Mouse (Mus musculus) hindbrain, embryonic 16.5 days (tissue): ENCODE measurements at regions not wholly inside any gene's neighbourhood (a gene's known extent, or its start where the extent isn't known, plus 50 kb on each side); places are given as distances from the start of the nearest gene placed in this dataset.
"Not testable (repeated sequence)": the region's sequence is repeated elsewhere in the genome, so short reads cannot be mapped to it uniquely, and the experiment has no call there.

ENCODE experiments used
- ATAC-seq: fragments of 200-750 bp; cut with Nextera tagmentation; 2 replicates; pipeline ENCODE4 v1.8.0; 2017; ENCODE audit warnings: moderate TSS enrichment, moderate library complexity
- H3K27ac ChIP-seq: fragments of 300-500 bp; sonication (generic); 2 replicates; pipeline ENCODE4 v1.5.1; 2014; ENCODE audit warnings: low read depth, mild to moderate bottlenecking, control low read depth, low read length, moderate library complexity
- H3K27me3 ChIP-seq: fragments of 300-500 bp; sonication (generic); replicated peaks from 2 replicates; pipeline ENCODE4 v1.6.1; 2014; ENCODE audit warnings: low read length; ENCODE audit not compliant: control insufficient read depth, insufficient read depth
- H3K36me3 ChIP-seq: fragments of 300-500 bp; sonication (generic); 2 replicates; pipeline ENCODE4 v1.6.1; 2014; ENCODE audit warnings: mild to moderate bottlenecking, low read length, moderate library complexity, mixed read lengths; ENCODE audit not compliant: control insufficient read depth, insufficient read depth
- H3K4me1 ChIP-seq: fragments of 300-500 bp; sonication (generic); 2 replicates; pipeline ENCODE4 v1.6.1; 2014; ENCODE audit warnings: low read depth, low read length; ENCODE audit not compliant: control insufficient read depth, insufficient read depth
- H3K4me2 ChIP-seq: fragments of 300-500 bp; sonication (generic); 2 replicates; pipeline ENCODE4 v1.6.1; 2014; ENCODE audit warnings: mild to moderate bottlenecking, low read length, control low read depth, moderate library complexity
- H3K4me3 ChIP-seq: fragments of 300-500 bp; sonication (generic); 2 replicates; pipeline ENCODE4 v1.5.1; 2014; ENCODE audit warnings: mild to moderate bottlenecking, low read length, control low read depth, moderate library complexity
- H3K9ac ChIP-seq: fragments of 300-500 bp; sonication (generic); 2 replicates; pipeline ENCODE4 v1.6.1; 2014; ENCODE audit warnings: low read depth, mild to moderate bottlenecking, control low read depth, low read length, moderate library complexity
- H3K9me3 ChIP-seq: fragments of 300-500 bp; sonication (generic); 2 replicates; pipeline ENCODE4 v1.6.1; 2014; ENCODE audit warnings: mild to moderate bottlenecking, low read length, moderate library complexity; ENCODE audit not compliant: control insufficient read depth
- WGBS: fragments of 180-500 bp; shearing (Covaris S2); extraction: QIAGEN DNeasy Blood & Tissue Kit; methylation state at CpG from one replicate; pipeline ENCODE4 v1.1.7; 2014; 5-methylcytosine and 5-hydroxymethylcytosine counted together

GRCm38 (mm10) chr13:5634960-5635359 is 226.3 kb upstream of the Klf6 start:
- Histone ChIP-seq H3K4me3 (no peak overlapping the region), H3K4me1 (no peaks in the 10 kb centered on the region), H3K9ac (no peak overlapping the region), H3K27me3 (no peaks in the 10 kb centered on the region), H3K4me2 (no peak overlapping the region), H3K9me3 (no peaks in the 10 kb centered on the region), H3K27ac (no peak overlapping the region), H3K36me3 (no peaks in the 10 kb centered on the region)
- no peak for ATAC-seq
- 85% methylated on average over 2 of the region's 2 CpGs for WGBS

- H3K4me3 ChIP-seq: no peak overlapping the region
- H3K9me3 ChIP-seq: no peaks in the 10 kb centered on the region
- H3K27ac ChIP-seq: no peak overlapping the region
- peak; percentile 54 for ATAC-seq
- WGBS: 72% methylated on average over 7 of the region's 7 CpGs
- no peaks in the 10 kb centered on the region for H3K36me3 ChIP-seq
- H3K4me2 ChIP-seq: no peak overlapping the region
- no peaks in the 10 kb centered on the region for H3K4me1 ChIP-seq
- H3K9ac ChIP-seq: no peak overlapping the region
- no peaks in the 10 kb centered on the region for H3K27me3 ChIP-seq
These were observed 219.4 kb upstream of the Klf6 start for GRCm38 (mm10) chr13:5641743-5642510.

DNA sequence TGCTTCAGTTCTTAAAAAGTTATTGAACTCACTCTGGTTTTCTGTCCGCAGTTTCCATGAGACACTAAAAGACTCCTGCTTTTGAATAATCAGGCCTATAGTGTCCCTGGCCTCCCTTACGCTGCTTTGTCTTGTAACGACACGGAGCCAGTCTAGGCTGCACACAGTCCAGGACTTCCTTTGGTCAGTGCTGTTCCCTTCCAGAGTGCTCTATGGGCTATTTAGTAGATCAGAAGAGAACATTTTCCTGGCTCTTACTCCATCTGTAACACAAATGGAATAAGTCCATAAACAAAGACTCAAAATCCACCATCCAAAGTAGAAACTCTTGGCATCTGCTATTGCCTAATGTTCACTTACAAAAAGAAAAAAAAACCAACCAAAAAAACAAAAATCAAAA is 213.0 kb upstream of the Klf6 start:
- WGBS: 77% methylated on average over 4 of the region's 4 CpGs
- H3K9ac ChIP-seq: no peak overlapping the region
- H3K9me3 ChIP-seq: no peaks in the 10 kb centered on the region
- H3K4me2 ChIP-seq: no peak overlapping the region
- H3K27ac ChIP-seq: no peak overlapping the region
- no peak for ATAC-seq
- no peaks in the 10 kb centered on the region for H3K36me3 ChIP-seq
- H3K27me3 ChIP-seq: no peaks in the 10 kb centered on the region
- H3K4me3 ChIP-seq: no peak overlapping the region
- no peaks in the 10 kb centered on the region for H3K4me1 ChIP-seq

GRCm38 (mm10) chr13:5657556-5657955 is 203.7 kb upstream of the Klf6 start:
- no peaks in the 10 kb centered on the region for H3K27me3 ChIP-seq
- ATAC-seq: no peak
- H3K36me3 ChIP-seq: no peaks in the 10 kb centered on the region
- H3K9me3 ChIP-seq: no peaks in the 10 kb centered on the region
- no peak overlapping the region for H3K4me3 ChIP-seq
- no peak overlapping the region for H3K27ac ChIP-seq
- 44% methylated on average over 5 of the region's 5 CpGs for WGBS
- no peaks in the 10 kb centered on the region for H3K4me1 ChIP-seq
- H3K9ac ChIP-seq: no peak overlapping the region
- H3K4me2 ChIP-seq: no peak overlapping the region

DNA sequence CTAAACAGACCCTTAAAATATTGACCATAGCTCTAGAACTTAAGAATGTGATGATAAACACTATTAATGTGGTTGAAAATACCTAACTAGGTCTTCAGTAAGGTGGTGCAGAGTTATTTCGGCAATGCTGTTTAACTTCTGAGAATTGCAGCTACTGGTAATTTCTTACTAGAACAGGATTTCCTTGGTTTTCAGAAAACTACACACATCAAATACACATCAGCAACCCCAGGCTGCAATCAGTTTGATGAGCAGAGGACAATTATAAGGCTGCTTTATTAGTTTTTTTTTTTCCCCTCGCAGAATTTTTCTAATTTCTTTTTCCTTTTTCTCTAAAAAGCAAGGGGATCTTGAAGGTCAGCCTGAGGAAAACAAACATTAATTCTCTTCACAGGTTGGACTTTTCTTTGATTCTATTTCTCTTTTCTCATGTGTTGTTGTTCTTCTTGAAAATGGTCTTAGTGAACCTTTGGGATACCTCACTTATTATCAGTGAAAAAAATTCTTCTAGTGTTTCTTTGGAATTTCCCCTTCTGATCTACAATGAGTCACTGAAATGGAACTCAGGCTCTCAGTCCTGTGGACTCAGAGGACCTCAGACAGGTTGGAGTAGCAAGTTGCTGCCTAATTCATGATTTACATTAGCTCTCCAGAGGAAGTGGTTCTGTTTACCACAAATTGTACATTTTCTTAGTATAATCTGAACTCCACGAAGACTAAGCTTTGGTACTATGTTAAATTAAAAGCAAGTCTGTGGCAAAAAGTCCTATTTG is 194.9 kb upstream of the Klf6 start:
- Histone ChIP-seq H3K9me3 (no peaks in the 10 kb centered on the region), H3K36me3 (no peaks in the 10 kb centered on the region), H3K9ac (no peak overlapping the region), H3K27ac (no peak overlapping the region), H3K27me3 (no peaks in the 10 kb centered on the region), H3K4me2 (no peak overlapping the region), H3K4me3 (no peak overlapping the region), H3K4me1 (no peaks in the 10 kb centered on the region)
- 84% methylated on average over 3 of the region's 3 CpGs for WGBS
- no peak for ATAC-seq

GRCm38 (mm10) chr13:5675668-5676067 is 185.6 kb upstream of the Klf6 start:
- Histone ChIP-seq H3K27me3 (no peaks in the 10 kb centered on the region), H3K4me1 (no peaks in the 10 kb centered on the region), H3K9ac (no peak overlapping the region), H3K4me3 (no peak overlapping the region), H3K36me3 (no peaks in the 10 kb centered on the region), H3K9me3 (no peaks in the 10 kb centered on the region), H3K4me2 (no peak overlapping the region), H3K27ac (no peak overlapping the region)
- peak; percentile 65 for ATAC-seq
- 27% methylated on average over 1 of the region's 1 CpGs for WGBS

GRCm38 (mm10) chr13:5690124-5690523 is 171.2 kb upstream of the Klf6 start:
- Histone ChIP-seq H3K4me3 (no peak overlapping the region), H3K27ac (no peak overlapping the region), H3K27me3 (no peaks in the 10 kb centered on the region), H3K9me3 (peaks cover 10% of the 10 kb centered on the region), H3K4me2 (no peak overlapping the region), H3K9ac (no peak overlapping the region), H3K4me1 (no peaks in the 10 kb centered on the region), H3K36me3 (no peaks in the 10 kb centered on the region)
- no peak for ATAC-seq
- 81% methylated on average over 4 of the region's 4 CpGs for WGBS

DNA sequence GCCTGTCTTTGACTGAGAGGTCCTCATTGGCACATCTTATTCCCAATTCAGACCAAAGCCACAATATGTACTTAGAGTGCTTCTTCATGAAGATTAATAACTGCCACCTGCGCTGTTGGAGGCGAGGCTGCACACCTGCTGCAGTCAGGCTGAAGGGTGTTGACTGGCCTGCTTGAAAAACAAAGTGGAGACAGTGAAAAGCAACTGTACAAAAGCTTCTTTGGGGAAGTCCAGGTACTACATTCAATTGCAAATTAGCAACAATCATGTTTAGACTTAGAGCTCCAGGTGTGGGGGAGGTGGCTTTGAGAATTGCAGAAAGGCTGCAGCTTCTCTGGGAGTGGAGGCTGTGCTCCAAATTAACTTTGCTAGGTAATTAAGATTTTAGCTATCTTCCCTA is 170.6 kb upstream of the Klf6 start:
- not testable (repeated sequence) for H3K27me3 ChIP-seq, H3K36me3 ChIP-seq, H3K9me3 ChIP-seq, H3K9ac ChIP-seq, H3K4me2 ChIP-seq, H3K27ac ChIP-seq, H3K4me3 ChIP-seq, ATAC-seq, H3K4me1 ChIP-seq
- 76% methylated on average over 2 of the region's 2 CpGs for WGBS

DNA sequence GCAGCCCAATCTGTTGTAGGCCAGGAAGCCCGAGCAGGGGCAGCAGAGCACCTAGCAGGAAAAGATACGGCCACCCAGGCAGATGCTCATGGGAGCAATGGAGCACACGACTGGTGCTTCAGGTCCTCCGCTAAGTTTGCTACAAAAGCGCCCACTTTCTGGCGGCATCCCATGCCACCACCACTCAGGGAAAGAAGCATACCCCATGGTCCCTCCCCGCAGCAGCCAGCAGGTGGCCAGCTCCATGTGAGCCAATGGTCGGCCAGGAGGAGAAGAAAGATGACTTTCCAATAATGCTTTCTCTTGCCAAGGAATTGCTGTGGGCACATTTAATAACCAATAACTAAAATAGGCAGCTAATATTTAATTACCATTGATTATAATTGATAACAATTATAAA is 166.7 kb upstream of the Klf6 start:
- WGBS: 88% methylated on average over 8 of the region's 8 CpGs
- Histone ChIP-seq H3K27ac (no peak overlapping the region), H3K36me3 (no peaks in the 10 kb centered on the region), H3K4me1 (no peaks in the 10 kb centered on the region), H3K27me3 (no peaks in the 10 kb centered on the region), H3K4me3 (no peak overlapping the region), H3K9me3 (peaks cover 10% of the 10 kb centered on the region), H3K4me2 (no peak overlapping the region), H3K9ac (no peak overlapping the region)
- no peak for ATAC-seq
